Mouse (Mus musculus) CH12.LX (cell line): ENCODE measurements around the gene Nepro. TPM values are rescaled to one million over a fixed set of nuclear protein-coding genes. Genes with fewer than 3 reads are reported as not detected.

Source experiments
- DNase-seq: peaks from one replicate; pipeline ENCODE4 v3.0.0-alpha.2; 2013; ENCODE audit errors: extremely low read depth
- H3K27ac ChIP-seq: 2 replicates; pipeline ENCODE4 v1.5.1; 2012; ENCODE audit warnings: low read depth, mild to moderate bottlenecking, control low read depth, moderate library complexity; ENCODE audit not compliant: insufficient read depth
- H3K27me3 ChIP-seq: replicated peaks from 2 replicates; pipeline ENCODE3; 2012; ENCODE audit warnings: inconsistent platforms
- H3K36me3 ChIP-seq, 2 experiments: replicated peaks in 1 of 2; 2 replicates each; pipeline versions ENCODE3 to v1.6.1; 2012; ENCODE audit warnings: inconsistent platforms in 1 of 2, low read length in 1 of 2, mild to moderate bottlenecking in 1 of 2, mixed read lengths in 1 of 2, moderate library complexity in 1 of 2; ENCODE audit not compliant: control insufficient read depth in 1 of 2, insufficient read depth in 1 of 2
- H3K4me1 ChIP-seq, 2 experiments: 2 replicates each; pipeline ENCODE4 v1.6.1; 2012; ENCODE audit warnings: inconsistent platforms in 1 of 2, moderate library complexity in 1 of 2; ENCODE audit not compliant: insufficient read depth in 2 of 2, control insufficient read depth in 1 of 2
- H3K4me2 ChIP-seq: 2 replicates; pipeline ENCODE4 v1.6.1; 2012; ENCODE audit warnings: low read depth, mild to moderate bottlenecking, control low read depth; ENCODE audit not compliant: poor library complexity, insufficient read depth, severe bottlenecking
- H3K4me3 ChIP-seq, 3 experiments: fragments of 150-350 bp in 1 of 3; sonication (generic) in 1 of 3; replicated peaks in 1 of 3; 2 replicates each; pipeline versions ENCODE3 to v1.5.1; 2011 to 2012; ENCODE audit warnings: low read depth in 2 of 3, low read length in 2 of 3, mild to moderate bottlenecking in 2 of 3, moderate library complexity in 2 of 3, control low read depth in 1 of 3, improper control_type of control experiment in 1 of 3, inconsistent platforms in 1 of 3, mixed read lengths in 1 of 3; ENCODE audit not compliant: poor library complexity in 1 of 3
- H3K79me2 ChIP-seq: replicated peaks from 2 replicates; pipeline ENCODE4 v1.6.1; 2012; ENCODE audit warnings: mild to moderate bottlenecking, moderate library complexity; ENCODE audit not compliant: control insufficient read depth, poor library complexity, insufficient read depth, severe bottlenecking; ENCODE audit errors: extremely low read depth
- H3K9ac ChIP-seq: 2 replicates; pipeline ENCODE4 v1.6.1; 2012; ENCODE audit warnings: low read depth, mild to moderate bottlenecking, control low read depth, moderate library complexity; ENCODE audit not compliant: insufficient read depth
- H3K9me3 ChIP-seq: replicated peaks from 2 replicates; pipeline ENCODE3; 2012; ENCODE audit warnings: low read length, inconsistent platforms, mixed read lengths
- BHLHE40 ChIP-seq: IDR thresholded peaks from 2 replicates; pipeline ENCODE4 v1.6.1; 2011; ENCODE audit warnings: mild to moderate bottlenecking, low read depth, low read length, improper control_type of control experiment
- CHD1 ChIP-seq: IDR thresholded peaks from 2 replicates; pipeline ENCODE4 v1.6.1; 2012; ENCODE audit warnings: low read depth, low read length, improper control_type of control experiment, inconsistent platforms
- E2F4 ChIP-seq: IDR thresholded peaks from 2 replicates; pipeline ENCODE4 v1.6.1; 2011; ENCODE audit warnings: low read depth, low read length, improper control_type of control experiment; ENCODE audit not compliant: insufficient replicate concordance
- ELF1 ChIP-seq: IDR thresholded peaks from 2 replicates; pipeline ENCODE4 v1.6.1; 2014; ENCODE audit warnings: low read depth, mild to moderate bottlenecking, inconsistent platforms, low read length, improper control_type of control experiment
- EP300 ChIP-seq: IDR thresholded peaks from 2 replicates; pipeline ENCODE4 v1.6.1; 2011; ENCODE audit warnings: low read length, improper control_type of control experiment
- ETS1 ChIP-seq: conservative IDR thresholded peaks from 2 replicates; pipeline ENCODE4 v1.6.1; 2012; ENCODE audit warnings: low read depth, mild to moderate bottlenecking, inconsistent platforms, low read length, improper control_type of control experiment, moderate library complexity
- GABPA ChIP-seq: IDR thresholded peaks from 2 replicates; pipeline ENCODE4 v1.6.1; 2012; ENCODE audit warnings: low read depth, low read length, improper control_type of control experiment, inconsistent platforms; ENCODE audit not compliant: insufficient replicate concordance
- HCFC1 ChIP-seq: IDR thresholded peaks from 2 replicates; pipeline ENCODE4 v1.6.1; 2012; ENCODE audit warnings: low read depth, mild to moderate bottlenecking, inconsistent platforms, low read length, improper control_type of control experiment
- IRF4 ChIP-seq: IDR thresholded peaks from 2 replicates; pipeline ENCODE4 v1.6.1; 2014; ENCODE audit warnings: low read depth, mild to moderate bottlenecking, inconsistent platforms, low read length, improper control_type of control experiment
- JUN ChIP-seq: IDR thresholded peaks from 2 replicates; pipeline ENCODE4 v1.6.1; 2011; ENCODE audit warnings: low read depth, mild to moderate bottlenecking, low read length, improper control_type of control experiment, moderate library complexity; ENCODE audit not compliant: insufficient read depth
- JUND ChIP-seq: conservative IDR thresholded peaks from 2 replicates; pipeline ENCODE4 v1.6.1; 2011; ENCODE audit warnings: low read depth, low read length, improper control_type of control experiment
- KAT2A ChIP-seq: IDR thresholded peaks from 2 replicates; pipeline ENCODE4 v1.6.1; 2012; ENCODE audit warnings: low read length, improper control_type of control experiment, inconsistent platforms; ENCODE audit not compliant: insufficient replicate concordance
- MAFK ChIP-seq: IDR thresholded peaks from 2 replicates; pipeline ENCODE4 v1.6.1; 2011; ENCODE audit warnings: low read length, improper control_type of control experiment; ENCODE audit not compliant: insufficient replicate concordance
- MAX ChIP-seq: IDR thresholded peaks from 2 replicates; pipeline ENCODE4 v1.6.1; 2011; ENCODE audit warnings: low read length, improper control_type of control experiment
- MAZ ChIP-seq: IDR thresholded peaks from 2 replicates; pipeline ENCODE4 v1.6.1; 2012; ENCODE audit warnings: low read depth, mild to moderate bottlenecking, inconsistent platforms, low read length, improper control_type of control experiment, moderate library complexity
- MXI1 ChIP-seq: IDR thresholded peaks from 2 replicates; pipeline ENCODE4 v1.6.1; 2011; ENCODE audit warnings: mild to moderate bottlenecking, low read depth, low read length, improper control_type of control experiment
- NELFE ChIP-seq: IDR thresholded peaks from 2 replicates; pipeline ENCODE4 v1.6.1; 2011; ENCODE audit warnings: low read depth, low read length, improper control_type of control experiment
- NRF1 ChIP-seq: IDR thresholded peaks from 2 replicates; pipeline ENCODE4 v1.6.1; 2014; ENCODE audit warnings: low read depth, mild to moderate bottlenecking, inconsistent platforms, low read length, improper control_type of control experiment, moderate library complexity
- PAX5 ChIP-seq: IDR thresholded peaks from 2 replicates; pipeline ENCODE4 v1.6.1; 2012; ENCODE audit warnings: low read length, inconsistent platforms, mixed read lengths
- POLR2A ChIP-seq: IDR thresholded peaks from 2 replicates; pipeline ENCODE4 v1.6.1; 2011; ENCODE audit warnings: low read depth, mild to moderate bottlenecking, improper control_type of control experiment, low read length
- POLR2AphosphoS2 ChIP-seq: IDR thresholded peaks from 2 replicates; pipeline ENCODE4 v1.6.1; 2011; ENCODE audit warnings: low read depth, low read length, improper control_type of control experiment
- SIN3A ChIP-seq: IDR thresholded peaks from 2 replicates; pipeline ENCODE4 v1.6.1; 2012; ENCODE audit warnings: low read length, improper control_type of control experiment, inconsistent platforms
- SMC3 ChIP-seq: IDR thresholded peaks from 2 replicates; pipeline ENCODE4 v1.6.1; 2011; ENCODE audit warnings: low read depth, low read length, improper control_type of control experiment
- TBP ChIP-seq: conservative IDR thresholded peaks from 2 replicates; pipeline ENCODE4 v1.6.1; 2011; ENCODE audit warnings: low read depth, low read length, improper control_type of control experiment
- TCF12 ChIP-seq: IDR thresholded peaks from 2 replicates; pipeline ENCODE4 v1.6.1; 2014; ENCODE audit warnings: low read depth, mild to moderate bottlenecking, inconsistent platforms, low read length, improper control_type of control experiment
- UBTF ChIP-seq: IDR thresholded peaks from 2 replicates; pipeline ENCODE4 v1.6.1; 2012; ENCODE audit warnings: low read depth, mild to moderate bottlenecking, inconsistent platforms, low read length, improper control_type of control experiment, moderate library complexity
- USF2 ChIP-seq: conservative IDR thresholded peaks from 2 replicates; pipeline ENCODE4 v1.6.1; 2011; ENCODE audit warnings: low read depth, low read length, improper control_type of control experiment
- ZC3H11A ChIP-seq: IDR thresholded peaks from 2 replicates; pipeline ENCODE4 v1.6.1; 2012; ENCODE audit warnings: low read depth, mild to moderate bottlenecking, inconsistent platforms, low read length, improper control_type of control experiment
- ZKSCAN1 ChIP-seq: IDR thresholded peaks from 2 replicates; pipeline ENCODE4 v1.6.1; 2012; ENCODE audit warnings: low read depth, inconsistent platforms, low read length, improper control_type of control experiment, borderline replicate concordance
- ZMIZ1 ChIP-seq: IDR thresholded peaks from 2 replicates; pipeline ENCODE4 v1.6.1; 2012; ENCODE audit warnings: low read depth, mild to moderate bottlenecking, inconsistent platforms, low read length, improper control_type of control experiment
- ZNF384 ChIP-seq: IDR thresholded peaks from 2 replicates; pipeline ENCODE4 v1.6.1; 2012; ENCODE audit warnings: low read depth, low read length, improper control_type of control experiment, inconsistent platforms
- dilution Hi-C: fragments of 300-500 bp; cut with MboI; formaldehyde crosslinking; loops from 2 replicates; pipeline ENCODE4 v1.14.3; 2020; ENCODE audit warnings: low sequenced_read_pairs; ENCODE audit not compliant: extremely low pct_unique_long_range_greater_than_20kb, extremely low pct_ligation_motif_present
- in situ Hi-C: fragments of 300-500 bp; cut with MboI; formaldehyde crosslinking; loops from 3 replicates; pipeline ENCODE4 v1.14.3; 2019; ENCODE audit warnings: low sequenced_read_pairs, low pct_ligation_motif_present, low pct_unique_long_range_greater_than_20kb, mixed read lengths
- polyA plus RNA-seq: library from polyadenylated mRNA; unstranded; fragments of >175 nt; gene quantifications from 2 replicates; pipeline ENCODE4 v1.2.1, GENCODE M21; 2012; ENCODE audit warnings: low read depth; ENCODE audit not compliant: insufficient read length
- total RNA-seq, 2 experiments: library from RNA; depleted of rRNA; stranded (reverse); fragments of 300-350 nt in 1 of 2; fragments of >200 nt in 1 of 2; gene quantifications; 2 replicates each; pipeline ENCODE4 v1.2.3; 2012 to 2014

Nepro gene
- total and polyA plus RNA-seq, 3 experiments = 14.0 to 35.4 (median 34.5) TPM

DNA sequence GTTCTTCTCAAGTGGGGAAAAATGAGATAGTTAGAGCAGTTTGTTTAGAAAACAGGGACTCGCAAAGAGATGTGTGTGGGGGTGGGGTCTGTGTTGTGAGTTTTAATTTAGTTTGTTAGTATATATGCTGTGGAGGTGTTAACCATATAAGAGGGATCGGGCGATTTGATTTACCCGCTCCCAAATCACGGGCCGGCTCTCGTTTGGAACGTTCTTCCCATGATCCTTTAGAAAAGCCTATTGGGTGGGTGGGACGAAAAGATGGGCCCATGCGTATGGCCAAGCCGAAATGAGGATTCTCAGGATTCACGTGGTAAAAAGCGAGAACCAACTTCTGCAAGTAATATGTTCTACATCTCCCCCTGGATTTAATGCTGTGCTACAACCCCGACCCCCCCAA is 746 bp downstream of the Nepro start (continued):
- TF ChIP-seq SIN3A (no peak; the same call in 1 of the 2 replicates), UBTF (no peak), ZMIZ1 (no peak), ZKSCAN1 (no peak), ZNF384 (no peak), ETS1 (peak; percentile 26; the same call in 1 of the 2 replicates), MAX (peak; percentile 76; the same call in 1 of the 2 replicates), EP300 (0 out of 2 replicates have a peak, but pooled peaks have one; percentile 4), BHLHE40 (peak; percentile 58; the same call in 1 of the 2 replicates), GABPA (no peak), JUN (no peak), PAX5 (no peak), ZC3H11A (no peak), ELF1 (no peak), MXI1 (0 out of 2 replicates have a peak, but pooled peaks have one; percentile 9), POLR2A (no peak), NRF1 (no peak), MAZ (no peak), E2F4 (no peak)

DNA sequence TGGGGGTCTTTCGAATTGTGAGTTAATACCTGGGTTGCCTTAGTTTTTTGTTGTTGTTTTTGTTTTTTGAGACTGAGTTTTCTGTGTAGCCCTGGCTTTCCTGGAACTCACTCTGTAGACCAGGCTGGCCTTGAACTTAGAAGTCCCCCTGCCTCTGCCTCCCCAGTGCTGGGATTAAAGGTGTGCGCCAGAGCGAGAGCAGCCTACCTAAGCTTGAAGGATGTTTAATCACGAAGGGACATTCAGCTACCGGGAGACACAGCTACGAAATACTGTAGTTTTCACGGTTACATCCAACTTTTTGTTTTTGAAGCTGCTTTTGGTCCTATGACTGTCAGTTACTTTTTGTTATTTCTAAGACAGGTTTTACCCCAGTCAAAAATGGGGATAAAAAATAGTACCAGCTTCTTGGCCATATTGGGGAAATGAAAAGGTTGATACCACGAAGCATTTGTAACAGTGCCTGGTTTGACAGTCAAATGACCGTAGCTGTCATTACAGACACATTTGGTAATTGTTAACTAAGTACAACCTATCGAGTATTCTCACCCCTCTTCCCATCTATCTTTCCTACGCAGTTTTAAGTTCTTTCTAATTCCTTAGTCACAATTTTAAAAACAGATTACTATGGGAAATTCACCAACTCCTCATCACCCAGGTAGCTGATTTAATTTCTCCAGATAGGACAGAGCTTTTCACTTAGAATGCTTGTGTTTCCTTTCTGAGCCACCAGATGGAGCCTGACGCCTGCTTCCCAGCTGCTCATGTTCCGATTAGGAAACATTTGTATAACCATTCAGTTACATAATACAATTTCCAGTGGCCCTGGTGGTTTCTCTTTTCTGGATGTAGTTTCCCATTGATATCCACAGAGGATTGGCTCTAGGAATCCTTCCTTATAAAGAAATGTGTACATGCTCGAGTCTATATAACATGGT is 1.5 kb downstream of the Nepro start:
- in situ Hi-C loops = loop anchor here (10.0 kb wide), 1 partner anchor 241 kb away; no protein-coding TSS in a partner anchor
- TF ChIP-seq BHLHE40 (no peak), UBTF (no peak), MAFK (no peak), GABPA (no peak; the same call in 1 of the 2 replicates), IRF4 (0 out of 2 replicates have a peak, but pooled peaks have one; percentile 42), ZMIZ1 (no peak), NRF1 (no peak), ETS1 (0 out of 2 replicates have a peak, but pooled peaks have one; percentile 30), E2F4 (no peak), ZKSCAN1 (no peak), MXI1 (no peak), USF2 (no peak), SIN3A (peak; percentile 76), PAX5 (no peak), NELFE (no peak; the same call in 1 of the 2 replicates), POLR2AphosphoS2 (no peak), JUND (no peak), KAT2A (no peak), ELF1 (0 out of 2 replicates have a peak, but pooled peaks have one; percentile 12), SMC3 (peak; percentile 85), HCFC1 (0 out of 2 replicates have a peak, but pooled peaks have one; percentile 0), CHD1 (no peak; the same call in 1 of the 2 replicates), TBP (peak; percentile 75; the same call in 1 of the 2 replicates), TCF12 (no peak)

More for the DNA sequence above, 1.5 kb downstream of the Nepro start:
- H3K4me2 ChIP-seq = peak overlapping the region; percentile 91
- dilution Hi-C loops = no loop called here
- peaks cover 19 to 45% of the 10 kb centered on the region in 2 experiments for H3K36me3 ChIP-seq
- H3K27ac ChIP-seq = 0 out of 2 replicates have a peak overlapping the region, but pooled peaks have one; percentile 25
- DNase-seq = peak; percentile 93
- peaks cover 40% of the 10 kb centered on the region for H3K79me2 ChIP-seq
- no peaks in the 10 kb centered on the region for H3K27me3 ChIP-seq
- H3K9ac ChIP-seq = peak overlapping the region; percentile 88
- no peaks in the 10 kb centered on the region for H3K9me3 ChIP-seq
- H3K4me3 ChIP-seq = peak overlapping the region; percentile 82 to 90 (median 84)
- peaks cover 2 to 29% of the 10 kb centered on the region in 2 experiments; a peak in 2 of 4 replicates for H3K4me1 ChIP-seq
